Mouse (Mus musculus) ES-E14 (cell line): ENCODE results near the gene Dlec1. TPM values are rescaled to one million over a fixed set of nuclear protein-coding genes. Genes with fewer than 3 reads are reported as not detected.

Experiments used
- DNase-seq: peaks from one replicate; pipeline ENCODE4 v3.0.0-alpha.2; 2013; ENCODE audit warnings: low read depth, low spot score
- H3K27ac ChIP-seq: 2 replicates; pipeline ENCODE4 v1.5.1; 2012; ENCODE audit warnings: low read depth, mild to moderate bottlenecking, low read length, moderate library complexity, mixed read lengths; ENCODE audit not compliant: poor library complexity, insufficient read depth, severe bottlenecking
- H3K36me3 ChIP-seq: 2 replicates; pipeline ENCODE4 v1.6.1; 2012; ENCODE audit warnings: mild to moderate bottlenecking, low read length, moderate library complexity, mixed read lengths; ENCODE audit not compliant: control insufficient read depth, poor library complexity, insufficient read depth, severe bottlenecking
- H3K4me1 ChIP-seq, 2 experiments: fragments of 150-350 bp in 1 of 2; sonication (generic) in 1 of 2; 2 replicates each; pipeline ENCODE4 v1.6.1; 2012; ENCODE audit warnings: low read length in 2 of 2, mild to moderate bottlenecking in 1 of 2, mixed read lengths in 1 of 2; ENCODE audit not compliant: control insufficient read depth in 2 of 2, insufficient read depth in 2 of 2, poor library complexity in 1 of 2
- H3K4me3 ChIP-seq, 2 experiments: fragments of 150-350 bp in 1 of 2; sonication (generic) in 1 of 2; 2 replicates each; pipeline ENCODE4 v1.5.1; 2012; ENCODE audit warnings: low read length in 2 of 2, low read depth in 1 of 2, mild to moderate bottlenecking in 1 of 2, mixed read lengths in 1 of 2; ENCODE audit not compliant: insufficient read depth in 1 of 2, poor library complexity in 1 of 2, severe bottlenecking in 1 of 2
- H3K9ac ChIP-seq: 2 replicates; pipeline ENCODE4 v1.6.1; 2012; ENCODE audit warnings: low read depth, mild to moderate bottlenecking, low read length, mixed read lengths; ENCODE audit not compliant: poor library complexity, insufficient read depth, severe bottlenecking
- H3K9me3 ChIP-seq: fragments of 150-350 bp; sonication (generic); 2 replicates; pipeline ENCODE4 v1.6.1; 2012; ENCODE audit warnings: low read depth, mild to moderate bottlenecking, low read length; ENCODE audit not compliant: control insufficient read depth, insufficient read depth
- CHD2 ChIP-seq: IDR thresholded peaks from 2 replicates; pipeline ENCODE4 v1.6.1; 2014; ENCODE audit warnings: mild to moderate bottlenecking, low read depth, low read length, inconsistent platforms
- HCFC1 ChIP-seq: IDR thresholded peaks from 2 replicates; pipeline ENCODE4 v1.6.1; 2012; ENCODE audit warnings: low read length, inconsistent platforms, borderline replicate concordance; ENCODE audit not compliant: insufficient read depth
- MAFK ChIP-seq: IDR thresholded peaks from 2 replicates; pipeline ENCODE4 v1.6.1; 2014; ENCODE audit warnings: mild to moderate bottlenecking, low read depth, low read length, inconsistent platforms; ENCODE audit not compliant: insufficient read depth
- ZC3H11A ChIP-seq: IDR thresholded peaks from 2 replicates; pipeline ENCODE4 v1.6.1; 2012; ENCODE audit warnings: low read depth, mild to moderate bottlenecking, inconsistent platforms, low read length, borderline replicate concordance
- ZNF384 ChIP-seq: IDR thresholded peaks from 2 replicates; pipeline ENCODE4 v1.6.1; 2012; ENCODE audit warnings: low read depth, low read length, inconsistent platforms
- in situ Hi-C, 2 experiments: fragments of 600-800 bp; cut with MboI; formaldehyde crosslinking; loops; one replicate each; pipeline ENCODE4 v1.15.1; 2025; ENCODE audit warnings: low sequenced_read_pairs in 2 of 2, inconsistent platforms in 1 of 2; ENCODE audit not compliant: unreplicated experiment in 2 of 2
- total RNA-seq: library from RNA; depleted of rRNA; stranded (reverse); fragments of 300-350 nt; gene quantifications from 2 replicates; pipeline ENCODE4 v1.2.3, GENCODE M21; 2012

Gene Dlec1
- total RNA-seq, 1 experiment = 1.2 TPM

- TF ChIP-seq ZNF384 (no peak), HCFC1 (no peak), ZC3H11A (no peak), CHD2 (no peak), MAFK (no peak)
- Histone ChIP-seq H3K4me1 (peaks cover 1 to 6% of the 10 kb centered on the region in 2 experiments; a peak in 1 of 4 replicates), H3K9ac (no peak overlapping the region), H3K4me3 (no peak overlapping the region), H3K36me3 (peaks cover 7% of the 10 kb centered on the region; the same call in 1 of the 2 replicates), H3K9me3 (no peaks in the 10 kb centered on the region), H3K27ac (no peak overlapping the region)
- in situ Hi-C loops = loop anchor here in 1 of 2 experiments (10.0 kb wide), 1 partner anchor 155 kb away; no protein-coding TSS in a partner anchor
- DNase-seq = no peak
These were observed 32.0 kb upstream of the Dlec1 start for GRCm38 (mm10) chr9:119070173-119070825.

GRCm38 (mm10) chr9:119071786-119072185 is 30.5 kb upstream of the Dlec1 start:
- Histone ChIP-seq H3K4me1 (peaks cover 1 to 14% of the 10 kb centered on the region in 2 experiments; a peak in 2 of 4 replicates), H3K36me3 (peaks cover 7% of the 10 kb centered on the region; the same call in 1 of the 2 replicates), H3K4me3 (no peak overlapping the region), H3K9me3 (no peaks in the 10 kb centered on the region), H3K27ac (no peak overlapping the region), H3K9ac (no peak overlapping the region)
- DNase-seq = no peak
- TF ChIP-seq ZC3H11A = no peak
- no peak for TF ChIP-seq MAFK
- TF ChIP-seq HCFC1 = no peak
- no peak for TF ChIP-seq ZNF384
- in situ Hi-C loops = loop anchor here in 1 of 2 experiments (10.0 kb wide), 1 partner anchor 157 kb away; no protein-coding TSS in a partner anchor

GRCm38 (mm10) chr9:119073184-119073895 is 28.9 kb upstream of the Dlec1 start:
- TF ChIP-seq HCFC1 (no peak), CHD2 (no peak), ZC3H11A (no peak), ZNF384 (no peak), MAFK (no peak)
- no peak overlapping the region for H3K4me3 ChIP-seq
- peaks cover 1 to 14% of the 10 kb centered on the region in 2 experiments; a peak in 2 of 4 replicates for H3K4me1 ChIP-seq
- peaks cover 7% of the 10 kb centered on the region; the same call in 1 of the 2 replicates for H3K36me3 ChIP-seq
- H3K9ac ChIP-seq = no peak overlapping the region
- H3K27ac ChIP-seq = no peak overlapping the region
- H3K9me3 ChIP-seq = no peaks in the 10 kb centered on the region
- DNase-seq = no peak
- in situ Hi-C loops = loop anchor here in 1 of 2 experiments (10.0 kb wide), 1 partner anchor 159 kb away; no protein-coding TSS in a partner anchor

- Histone ChIP-seq H3K4me1 (peaks cover 8 to 24% of the 10 kb centered on the region in 2 experiments), H3K4me3 (no peak overlapping the region), H3K36me3 (peaks cover 9% of the 10 kb centered on the region; the same call in 1 of the 2 replicates), H3K9me3 (no peaks in the 10 kb centered on the region), H3K9ac (no peak overlapping the region), H3K27ac (no peak overlapping the region)
- no peak for TF ChIP-seq CHD2
- in situ Hi-C loops = loop anchor here in 1 of 2 experiments (10.0 kb wide), 1 partner anchor 161 kb away; no protein-coding TSS in a partner anchor
- DNase-seq = no peak
These were observed 26.6 kb upstream of the Dlec1 start for GRCm38 (mm10) chr9:119075685-119076084.
